Comparison of ENCODE assay signal across 18 mouse cellular contexts in the genomic region with DNA sequence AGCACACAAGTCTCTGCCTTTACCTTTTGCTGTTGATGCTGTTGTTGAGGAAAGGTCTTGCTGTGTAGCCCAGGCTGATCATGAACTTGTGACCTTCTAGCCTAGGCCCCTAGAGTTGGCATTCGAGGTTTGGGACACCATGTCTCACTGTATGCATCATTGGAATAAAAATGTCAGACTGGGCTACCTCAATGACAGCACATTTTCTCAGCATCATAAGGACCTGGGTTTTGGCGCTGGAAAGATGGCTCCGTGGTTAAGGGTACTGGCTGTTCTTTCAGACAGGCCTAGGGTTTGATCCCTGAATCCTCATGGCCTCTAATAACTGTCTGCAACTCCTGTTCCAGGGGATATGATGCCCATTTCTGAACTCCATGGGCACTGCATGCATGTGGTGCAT.
"Had no signal": no experiment of that assay in that cellular context is flagged by ENCODE, and none has a peak within 500 bp of the region (broad histone marks: within the 10 kb centered on the region; RNA-seq: fewer than 3 reads in every experiment).

No protein-coding gene starts in this region.

- H3K4me3 ChIP-seq: intestine, embryonic 15.5 days; limb, embryonic 12.5 days; limb, embryonic 15.5 days; midbrain, embryonic 13.5 days had no signal

- H3K27ac ChIP-seq: intestine, embryonic 15.5 days; limb, embryonic 12.5 days; limb, embryonic 15.5 days; macrophage; midbrain, embryonic 13.5 days; stomach, postnatal 0 days had no signal

- H3K4me2 ChIP-seq: intestine, embryonic 15.5 days; limb, embryonic 12.5 days; limb, embryonic 15.5 days; midbrain, embryonic 13.5 days had no signal

- H3K27me3 ChIP-seq: intestine, embryonic 15.5 days; limb, embryonic 12.5 days; limb, embryonic 15.5 days; midbrain, embryonic 13.5 days had no signal

- DNase-seq: kidney, adult 11 months; kidney, adult 8-10 months; kidney, postnatal 14 days; kidney, postnatal 4 days; left cerebral cortex, postnatal 4 days; lung, adult 2 months; lung, postnatal 14 days; right cerebral cortex, postnatal 14 days; right cerebral cortex, postnatal 4 days; thymus, adult 2 months; thymus, postnatal 14 days; thymus, postnatal 4 days had no signal

- H3K36me3 ChIP-seq: intestine, embryonic 15.5 days; limb, embryonic 12.5 days; limb, embryonic 15.5 days; midbrain, embryonic 13.5 days had no signal

- H3K9ac ChIP-seq: intestine, embryonic 15.5 days; limb, embryonic 12.5 days; limb, embryonic 15.5 days; midbrain, embryonic 13.5 days had no signal

- H3K4me1 ChIP-seq: intestine, embryonic 15.5 days; limb, embryonic 15.5 days; midbrain, embryonic 13.5 days had no signal

- ATAC-seq: intestine, embryonic 15.5 days; midbrain, embryonic 13.5 days had no signal

- H3K9me3 ChIP-seq: intestine, embryonic 15.5 days; limb, embryonic 12.5 days; limb, embryonic 15.5 days; midbrain, embryonic 13.5 days had no signal
